Mouse (Mus musculus) NIH3T3 (cell line): ENCODE measurements around the gene Sult6b1.

Experiments used
- DNase-seq: peaks from one replicate; pipeline ENCODE4 v3.0.0-alpha.2; 2012; ENCODE audit warnings: low read depth

Sult6b1 gene

GRCm38 (mm10) chr17:78906892-78907291, at the start of gene Sult6b1:
Gene Sult6b1, minus strand, starts transcription at chr17:78906992.
- no peak for DNase-seq

- no peak for DNase-seq
Measured at GRCm38 (mm10) chr17:78953240-78953639, 46.4 kb upstream of the Sult6b1 start.

GRCm38 (mm10) chr17:78952070-78952469, 45.3 kb upstream of the Sult6b1 start:
- DNase-seq = no peak

GRCm38 (mm10) chr17:78951225-78951624, 44.4 kb upstream of the Sult6b1 start:
- DNase-seq = no peak

GRCm38 (mm10) chr17:78942579-78942978, 35.8 kb upstream of the Sult6b1 start:
- DNase-seq = no peak

- DNase-seq = no peak
Measured at GRCm38 (mm10) chr17:78938927-78939326, 32.1 kb upstream of the Sult6b1 start.

- no peak for DNase-seq
Measured at GRCm38 (mm10) chr17:78937229-78937853, 30.5 kb upstream of the Sult6b1 start.

GRCm38 (mm10) chr17:78936466-78937228, 29.9 kb upstream of the Sult6b1 start, which contains the start of the genes Cebpz and Ndufaf7:
Gene Cebpz, minus strand, starts transcription at chr17:78937066.
Gene Ndufaf7, plus strand, starts transcription at chr17:78937136.
- peak; percentile 99 for DNase-seq

- DNase-seq = no peak
Measured at GRCm38 (mm10) chr17:78935857-78936256, 29.1 kb upstream of the Sult6b1 start.

GRCm38 (mm10) chr17:78917696-78918095, 10.9 kb upstream of the Sult6b1 start:
- no peak for DNase-seq

- DNase-seq = no peak
Measured at GRCm38 (mm10) chr17:78916899-78917298, 10.1 kb upstream of the Sult6b1 start.

GRCm38 (mm10) chr17:78916369-78916813, 9.6 kb upstream of the Sult6b1 start, which contains the start of gene Cebpzos:
Gene Cebpzos, plus strand, starts transcription at chr17:78916500.
- peak; percentile 89 for DNase-seq

- peak; percentile 57 for DNase-seq
Measured at GRCm38 (mm10) chr17:78915772-78916171, 9.0 kb upstream of the Sult6b1 start.

GRCm38 (mm10) chr17:78913921-78914320, 7.1 kb upstream of the Sult6b1 start:
- DNase-seq = no peak

- DNase-seq = no peak
Measured at GRCm38 (mm10) chr17:78912861-78913281, 6.1 kb upstream of the Sult6b1 start.

- DNase-seq = no peak
Measured at GRCm38 (mm10) chr17:78909374-78909773, 2.6 kb upstream of the Sult6b1 start.

GRCm38 (mm10) chr17:78903158-78903557, 3.6 kb downstream of the Sult6b1 start:
- DNase-seq = no peak

- DNase-seq = peak; percentile 95
Measured at GRCm38 (mm10) chr17:78895394-78895793, 11.4 kb downstream of the Sult6b1 start.

- DNase-seq = no peak
Measured at GRCm38 (mm10) chr17:78894991-78895390, 11.8 kb downstream of the Sult6b1 start.

- DNase-seq = no peak
Measured at GRCm38 (mm10) chr17:78891020-78891419, 15.8 kb downstream of the Sult6b1 start.

GRCm38 (mm10) chr17:78889184-78889583, 17.6 kb downstream of the Sult6b1 start:
- DNase-seq = no peak

- DNase-seq = no peak
Measured at GRCm38 (mm10) chr17:78888554-78888953, 18.2 kb downstream of the Sult6b1 start.
